Mouse (Mus musculus) thymus, postnatal 10 days (tissue): ENCODE measurements around the gene Cacnb2.

Experiments used
- DNase-seq, 2 experiments: peaks; one replicate each; pipeline ENCODE4 v3.0.0; 2021; ENCODE audit warnings: low spot score in 2 of 2

The Cacnb2 gene

GRCm38 (mm10) chr2:14774375-14774774 is 171.5 kb downstream of the Cacnb2 start:
- DNase-seq, result no peak

GRCm38 (mm10) chr2:14774857-14775495 is 172.1 kb downstream of the Cacnb2 start:
- no peak for DNase-seq

- DNase-seq, result no peak
Observed at GRCm38 (mm10) chr2:14787983-14788382, 185.1 kb downstream of the Cacnb2 start.

- DNase-seq, result no peak
Observed at GRCm38 (mm10) chr2:14801446-14802046, 198.7 kb downstream of the Cacnb2 start.

- DNase-seq, result no peak
Observed at GRCm38 (mm10) chr2:14807650-14808347, 204.9 kb downstream of the Cacnb2 start.

- no peak for DNase-seq
Observed at GRCm38 (mm10) chr2:14814977-14815376, 212.1 kb downstream of the Cacnb2 start.

- no peak for DNase-seq
Observed at GRCm38 (mm10) chr2:14818651-14819050, 215.8 kb downstream of the Cacnb2 start.

GRCm38 (mm10) chr2:14820946-14821345 is 218.1 kb downstream of the Cacnb2 start:
- DNase-seq, result no peak

GRCm38 (mm10) chr2:14823105-14823504 is 220.2 kb downstream of the Cacnb2 start:
- no peak for DNase-seq

GRCm38 (mm10) chr2:14823816-14824348 is 221.0 kb downstream of the Cacnb2 start:
- no peak for DNase-seq

- no peak for DNase-seq
Observed at GRCm38 (mm10) chr2:14825146-14825545, 222.3 kb downstream of the Cacnb2 start.

GRCm38 (mm10) chr2:14829451-14829850 is 226.6 kb downstream of the Cacnb2 start:
- DNase-seq, result no peak

GRCm38 (mm10) chr2:14831308-14831707 is 228.4 kb downstream of the Cacnb2 start:
- DNase-seq, result no peak

GRCm38 (mm10) chr2:14834700-14835317 is 231.9 kb downstream of the Cacnb2 start:
- DNase-seq, result no peak

GRCm38 (mm10) chr2:14841272-14841671 is 238.4 kb downstream of the Cacnb2 start:
- DNase-seq, result no peak

GRCm38 (mm10) chr2:14846727-14847126 is 243.8 kb downstream of the Cacnb2 start:
- no peak for DNase-seq

GRCm38 (mm10) chr2:14847188-14847587 is 244.3 kb downstream of the Cacnb2 start:
- no peak for DNase-seq

GRCm38 (mm10) chr2:14850831-14851230 is 247.9 kb downstream of the Cacnb2 start:
- no peak for DNase-seq

GRCm38 (mm10) chr2:14851383-14851782 is 248.5 kb downstream of the Cacnb2 start:
- DNase-seq, result peak; percentile 42 to 63

- DNase-seq, result no peak
Observed at GRCm38 (mm10) chr2:14854054-14854453, 251.2 kb downstream of the Cacnb2 start.

- DNase-seq, result no peak
Observed at GRCm38 (mm10) chr2:14858301-14858700, 255.4 kb downstream of the Cacnb2 start.

GRCm38 (mm10) chr2:14860350-14860749 is 257.5 kb downstream of the Cacnb2 start:
- no peak for DNase-seq
